Mouse (Mus musculus): ENCODE data around the gene Gbp2. TPM values are rescaled to one million over a fixed set of nuclear protein-coding genes. Genes with fewer than 3 reads are reported as not detected.

Gbp2 gene
- polyA plus RNA-seq (2012; rRNA removed) = 3.1 and 6.8 TPM in 2 replicates

- 5% methylated on average over 4 of the region's 4 CpGs for WGBS
Observed at GRCm38 (mm10) chr3:142620111-142620955, at the start of gene Gbp2. Gene Gbp2, plus strand, starts transcription at chr3:142620602.

GRCm38 (mm10) chr3:142570738-142571137 lies 49.7 kb upstream of the Gbp2 start:
- no peak overlapping the region for H3K27ac ChIP-seq (ENCODE audit: insufficient read depth, low read depth, low read length)
- TF ChIP-seq POLR2A (IDR thresholded peaks at IDR 0.05; ENCODE audit: low read depth, low read length) = no peak
- no peak for TF ChIP-seq CTCF (IDR thresholded peaks at IDR 0.05; ENCODE audit: extremely low read depth, insufficient read length, insufficient replicate concordance, low read depth, low read length)
- no peaks in the 10 kb centered on the region for H3K27me3 ChIP-seq (ENCODE audit: control insufficient read depth, insufficient read depth, low read length)
- H3K4me3 ChIP-seq (ENCODE audit: low read depth, low read length) = no peak overlapping the region
- no peaks in the 10 kb centered on the region for H3K4me1 ChIP-seq (ENCODE audit: control insufficient read depth, insufficient read depth, insufficient read length, low read length)
- H3K36me3 ChIP-seq (ENCODE audit: control insufficient read depth, insufficient read depth, low read length) = peaks cover 12% of the 10 kb centered on the region
- WGBS = 91% methylated on average over 4 of the region's 4 CpGs

More at GRCm38 (mm10) chr3:142620111-142620955, at the start of gene Gbp2:
- H3K4me1 ChIP-seq (ENCODE audit: control insufficient read depth, insufficient read depth, insufficient read length, low read length) = no peaks in the 10 kb centered on the region
- peak within 1 kb of the TSS; percentile 81 for H3K27ac ChIP-seq (ENCODE audit: insufficient read depth, low read depth, low read length)
- peak within 1 kb of the TSS; percentile 41 for H3K4me3 ChIP-seq (ENCODE audit: low read depth, low read length)
- TF ChIP-seq CTCF (IDR thresholded peaks at IDR 0.05; ENCODE audit: extremely low read depth, insufficient read length, insufficient replicate concordance, low read depth, low read length) (no peak), POLR2A (IDR thresholded peaks at IDR 0.05; ENCODE audit: low read depth, low read length) (no peak)
- no peaks in the 10 kb centered on the region for H3K36me3 ChIP-seq (ENCODE audit: control insufficient read depth, insufficient read depth, low read length)
- peaks cover 4% of the 10 kb centered on the region; the same call in 1 of the 2 replicates for H3K27me3 ChIP-seq (ENCODE audit: control insufficient read depth, insufficient read depth, low read length)

GRCm38 (mm10) chr3:142577108-142577507 lies 43.3 kb upstream of the Gbp2 start:
- H3K27me3 ChIP-seq (ENCODE audit: control insufficient read depth, insufficient read depth, low read length) = no peaks in the 10 kb centered on the region
- no peaks in the 10 kb centered on the region for H3K4me1 ChIP-seq (ENCODE audit: control insufficient read depth, insufficient read depth, insufficient read length, low read length)
- TF ChIP-seq POLR2A (IDR thresholded peaks at IDR 0.05; ENCODE audit: low read depth, low read length) = no peak
- no peak for TF ChIP-seq CTCF (IDR thresholded peaks at IDR 0.05; ENCODE audit: extremely low read depth, insufficient read length, insufficient replicate concordance, low read depth, low read length)
- 72% methylated on average over 3 of the region's 3 CpGs for WGBS
- H3K27ac ChIP-seq (ENCODE audit: insufficient read depth, low read depth, low read length) = no peak overlapping the region
- H3K4me3 ChIP-seq (ENCODE audit: low read depth, low read length) = no peak overlapping the region
- H3K36me3 ChIP-seq (ENCODE audit: control insufficient read depth, insufficient read depth, low read length) = 0 out of 2 replicates have a peak, but pooled peaks cover 2% of the 10 kb centered on the region

GRCm38 (mm10) chr3:142578342-142578741 lies 42.1 kb upstream of the Gbp2 start:
- H3K36me3 ChIP-seq (ENCODE audit: control insufficient read depth, insufficient read depth, low read length) = no peaks in the 10 kb centered on the region
- no peak overlapping the region for H3K4me3 ChIP-seq (ENCODE audit: low read depth, low read length)
- H3K27ac ChIP-seq (ENCODE audit: insufficient read depth, low read depth, low read length) = no peak overlapping the region
- H3K27me3 ChIP-seq (ENCODE audit: control insufficient read depth, insufficient read depth, low read length) = no peaks in the 10 kb centered on the region
- WGBS = 74% methylated on average over 4 of the region's 4 CpGs
- TF ChIP-seq CTCF (IDR thresholded peaks at IDR 0.05; ENCODE audit: extremely low read depth, insufficient read length, insufficient replicate concordance, low read depth, low read length) = no peak
- H3K4me1 ChIP-seq (ENCODE audit: control insufficient read depth, insufficient read depth, insufficient read length, low read length) = no peaks in the 10 kb centered on the region

GRCm38 (mm10) chr3:142583067-142583466 lies 37.3 kb upstream of the Gbp2 start:
- no peak overlapping the region for H3K4me3 ChIP-seq (ENCODE audit: low read depth, low read length)
- 83% methylated on average over 4 of the region's 4 CpGs for WGBS
- TF ChIP-seq CTCF (IDR thresholded peaks at IDR 0.05; ENCODE audit: extremely low read depth, insufficient read length, insufficient replicate concordance, low read depth, low read length) (no peak), POLR2A (IDR thresholded peaks at IDR 0.05; ENCODE audit: low read depth, low read length) (no peak)

GRCm38 (mm10) chr3:142587386-142587785 lies 33.0 kb upstream of the Gbp2 start:
- no peak overlapping the region for H3K27ac ChIP-seq (ENCODE audit: insufficient read depth, low read depth, low read length)
- no peaks in the 10 kb centered on the region for H3K27me3 ChIP-seq (ENCODE audit: control insufficient read depth, insufficient read depth, low read length)
- TF ChIP-seq CTCF (IDR thresholded peaks at IDR 0.05; ENCODE audit: extremely low read depth, insufficient read length, insufficient replicate concordance, low read depth, low read length) (no peak), POLR2A (IDR thresholded peaks at IDR 0.05; ENCODE audit: low read depth, low read length) (no peak)
- H3K4me3 ChIP-seq (ENCODE audit: low read depth, low read length) = no peak overlapping the region
- H3K4me1 ChIP-seq (ENCODE audit: control insufficient read depth, insufficient read depth, insufficient read length, low read length) = no peaks in the 10 kb centered on the region
- H3K36me3 ChIP-seq (ENCODE audit: control insufficient read depth, insufficient read depth, low read length) = no peaks in the 10 kb centered on the region

More at GRCm38 (mm10) chr3:142583067-142583466, 37.3 kb upstream of the Gbp2 start:
- Histone ChIP-seq H3K36me3 (ENCODE audit: control insufficient read depth, insufficient read depth, low read length) (no peaks in the 10 kb centered on the region), H3K27ac (ENCODE audit: insufficient read depth, low read depth, low read length) (no peak overlapping the region), H3K27me3 (ENCODE audit: control insufficient read depth, insufficient read depth, low read length) (no peaks in the 10 kb centered on the region), H3K4me1 (ENCODE audit: control insufficient read depth, insufficient read depth, insufficient read length, low read length) (no peaks in the 10 kb centered on the region)

- TF ChIP-seq POLR2A (IDR thresholded peaks at IDR 0.05; ENCODE audit: low read depth, low read length) (no peak), CTCF (IDR thresholded peaks at IDR 0.05; ENCODE audit: extremely low read depth, insufficient read length, insufficient replicate concordance, low read depth, low read length) (no peak)
- no peak overlapping the region for H3K4me3 ChIP-seq (ENCODE audit: low read depth, low read length)
- H3K27me3 ChIP-seq (ENCODE audit: control insufficient read depth, insufficient read depth, low read length) = no peaks in the 10 kb centered on the region
- no peaks in the 10 kb centered on the region for H3K36me3 ChIP-seq (ENCODE audit: control insufficient read depth, insufficient read depth, low read length)
- no peak overlapping the region for H3K27ac ChIP-seq (ENCODE audit: insufficient read depth, low read depth, low read length)
- no peaks in the 10 kb centered on the region for H3K4me1 ChIP-seq (ENCODE audit: control insufficient read depth, insufficient read depth, insufficient read length, low read length)
- 24% methylated on average over 2 of the region's 2 CpGs for WGBS
Observed at GRCm38 (mm10) chr3:142588888-142589287, 31.5 kb upstream of the Gbp2 start.

Measured in small intestine, adult 2 months (tissue).